Mouse (Mus musculus) heart, postnatal 0 days (tissue): Measurements from ENCODE around the gene Gsta2. TPM values are rescaled to one million over a fixed set of nuclear protein-coding genes. Genes with fewer than 3 reads are reported as not detected.
"Not testable (repeated sequence)": the region's sequence is repeated elsewhere in the genome, so short reads cannot be mapped to it uniquely, and the experiment has no call there.

ENCODE experiments used
- ATAC-seq: fragments of 200-750 bp; cut with Nextera tagmentation; 2 replicates; pipeline ENCODE4 v1.8.0; 2017; ENCODE audit warnings: low read depth, moderate number of reproducible peaks, moderate library complexity; ENCODE audit not compliant: insufficient read depth
- DNase-seq: peaks from one replicate; pipeline ENCODE4 v3.0.0-alpha.2; 2016; ENCODE audit warnings: low spot score
- H3K27ac ChIP-seq: fragments of 300-500 bp; sonication (generic); 2 replicates; pipeline ENCODE4 v1.5.1; 2014; ENCODE audit warnings: low read depth, mild to moderate bottlenecking
- H3K27me3 ChIP-seq: fragments of 300-500 bp; sonication (generic); 2 replicates; pipeline ENCODE4 v1.6.1; 2014; ENCODE audit warnings: low read length, mixed read lengths; ENCODE audit not compliant: control insufficient read depth, insufficient read depth
- H3K36me3 ChIP-seq: fragments of 300-500 bp; sonication (generic); replicated peaks from 2 replicates; pipeline ENCODE4 v1.6.1; 2014; ENCODE audit warnings: low read length, mixed read lengths; ENCODE audit not compliant: control insufficient read depth, insufficient read depth
- H3K4me1 ChIP-seq: fragments of 300-500 bp; sonication (generic); 2 replicates; pipeline ENCODE4 v1.6.1; 2014; ENCODE audit warnings: antibody characterized with exemption; ENCODE audit not compliant: control insufficient read depth, insufficient read depth
- H3K4me2 ChIP-seq: fragments of 300-500 bp; sonication (generic); 2 replicates; pipeline ENCODE4 v1.6.1; 2014; ENCODE audit warnings: low read depth, mild to moderate bottlenecking, low read length, moderate library complexity
- H3K4me3 ChIP-seq: fragments of 300-500 bp; sonication (generic); 2 replicates; pipeline ENCODE4 v1.5.1; 2014; ENCODE audit warnings: low read depth, low read length
- H3K9ac ChIP-seq: fragments of 300-500 bp; sonication (generic); replicated peaks from 2 replicates; pipeline ENCODE4 v1.6.1; 2014; ENCODE audit warnings: low read depth, low read length, mixed read lengths
- H3K9me3 ChIP-seq: fragments of 300-500 bp; sonication (generic); replicated peaks from 2 replicates; pipeline ENCODE4 v1.6.1; 2016; ENCODE audit warnings: low read length; ENCODE audit not compliant: control insufficient read depth
- CTCF ChIP-seq: IDR thresholded peaks from 2 replicates; pipeline ENCODE4 v1.5.1; 2016; ENCODE audit warnings: antibody characterized with exemption, control low read depth, low read depth
- EP300 ChIP-seq: IDR thresholded peaks from 2 replicates; pipeline ENCODE4 v1.6.1; 2016; ENCODE audit warnings: antibody characterized with exemption, low read depth
- WGBS: fragments of 180-500 bp; shearing (Covaris S2); extraction: QIAGEN DNeasy Blood & Tissue Kit; methylation state at CpG from one replicate; pipeline ENCODE4 v1.1.7; 2014; 5-methylcytosine and 5-hydroxymethylcytosine counted together
- polyA plus RNA-seq: library from polyadenylated mRNA; unstranded; fragments of >200 nt; fragmentation: Nextera tagmentation; extraction: Ambion mirVana; gene quantifications from 2 replicates; pipeline ENCODE4 v1.2.1, GENCODE M21; 2015
- total RNA-seq: library from RNA; depleted of rRNA; stranded (reverse); fragments of >200 nt; gene quantifications from 2 replicates; pipeline ENCODE4 v1.2.3, GENCODE M21; 2014; ENCODE audit warnings: low replicate concordance

The Gsta2 gene
- total and polyA plus RNA-seq, 2 experiments from 2014 or later = not detected

DNA sequence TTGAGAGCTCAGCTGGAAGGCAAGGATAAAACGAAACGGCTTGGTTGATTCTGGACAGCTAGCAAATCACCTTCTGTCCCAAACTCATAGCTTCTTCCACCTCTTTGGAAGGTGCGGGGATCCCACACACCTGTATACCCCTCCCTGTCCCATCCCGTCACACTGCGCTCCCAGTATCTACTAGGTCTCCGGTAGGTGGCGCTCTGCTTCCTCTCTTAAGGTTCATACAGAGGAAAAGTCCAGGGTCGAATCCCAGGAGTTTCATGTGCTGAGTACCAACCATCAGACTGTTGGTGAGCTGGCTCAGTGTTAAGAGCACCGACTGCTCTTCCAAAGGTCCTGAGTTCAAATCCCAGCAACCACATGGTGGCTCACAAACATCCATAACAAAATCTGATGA, 2.5 kb upstream of the Gsta2 start:
- TF ChIP-seq CTCF = peak; percentile 75
- no peak for TF ChIP-seq EP300
- Histone ChIP-seq H3K4me3 (no peak overlapping the region), H3K27ac (no peak overlapping the region), H3K9me3 (no peaks in the 10 kb centered on the region), H3K9ac (no peak overlapping the region), H3K4me1 (no peaks in the 10 kb centered on the region), H3K27me3 (no peaks in the 10 kb centered on the region), H3K36me3 (no peaks in the 10 kb centered on the region), H3K4me2 (no peak overlapping the region)
- ATAC-seq (peak; percentile 33; the same call in 1 of the 2 replicates), DNase-seq (peak; percentile 49)
- WGBS = 7% methylated on average over 9 of the region's 9 CpGs

DNA sequence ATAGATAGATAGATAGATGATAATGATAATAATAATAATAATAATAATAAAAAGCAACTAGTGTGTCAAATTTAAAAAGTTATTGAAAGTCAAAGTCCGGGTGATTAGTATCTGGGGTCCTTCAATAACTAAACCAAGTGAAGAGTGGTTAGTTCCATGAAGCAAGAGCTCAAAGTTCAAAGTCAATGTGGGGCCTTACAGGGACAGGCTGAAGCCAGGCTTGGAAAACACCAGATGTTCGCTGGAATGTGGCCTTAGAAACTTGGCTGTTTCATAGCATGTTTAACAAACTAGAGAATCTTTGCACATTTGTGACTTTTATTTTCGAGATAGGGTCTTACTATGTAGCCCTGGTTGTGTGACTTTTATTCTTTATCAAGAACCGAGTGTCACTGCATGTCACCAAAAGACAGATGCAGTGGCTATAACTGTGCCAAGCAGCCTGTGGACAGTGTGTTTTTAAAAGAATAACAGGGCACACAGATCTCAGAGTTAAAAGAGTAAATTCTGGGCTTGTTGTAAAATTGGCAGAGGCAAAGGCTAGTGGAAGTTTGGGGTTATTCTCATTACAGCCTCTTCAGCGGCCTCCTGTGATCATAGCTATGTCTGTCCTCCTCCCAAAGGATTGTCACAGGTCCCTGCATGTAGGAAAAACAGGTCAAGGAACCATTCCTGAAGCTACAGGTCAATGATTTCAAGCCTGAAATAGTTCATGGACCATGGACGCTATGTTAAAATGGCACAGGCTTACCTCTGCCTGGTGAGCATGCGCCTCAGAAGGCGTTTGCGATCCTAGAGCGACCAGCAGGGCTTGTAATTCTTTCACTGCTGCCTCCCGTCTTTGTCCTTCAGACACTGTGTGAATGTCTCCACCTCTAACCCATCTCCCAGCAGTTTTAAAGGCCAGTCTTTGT, 666 bp downstream of the Gsta2 start:
- Histone ChIP-seq H3K4me3 (no peak overlapping the region), H3K27ac (no peak overlapping the region), H3K9me3 (no peaks in the 10 kb centered on the region), H3K27me3 (no peaks in the 10 kb centered on the region), H3K4me1 (no peaks in the 10 kb centered on the region), H3K36me3 (no peaks in the 10 kb centered on the region), H3K9ac (no peak overlapping the region), H3K4me2 (no peak overlapping the region)
- DNase-seq = no peak
- TF ChIP-seq EP300 = no peak
- TF ChIP-seq CTCF = no peak
- no peak for ATAC-seq
- 74% methylated on average over 11 of the region's 11 CpGs for WGBS

DNA sequence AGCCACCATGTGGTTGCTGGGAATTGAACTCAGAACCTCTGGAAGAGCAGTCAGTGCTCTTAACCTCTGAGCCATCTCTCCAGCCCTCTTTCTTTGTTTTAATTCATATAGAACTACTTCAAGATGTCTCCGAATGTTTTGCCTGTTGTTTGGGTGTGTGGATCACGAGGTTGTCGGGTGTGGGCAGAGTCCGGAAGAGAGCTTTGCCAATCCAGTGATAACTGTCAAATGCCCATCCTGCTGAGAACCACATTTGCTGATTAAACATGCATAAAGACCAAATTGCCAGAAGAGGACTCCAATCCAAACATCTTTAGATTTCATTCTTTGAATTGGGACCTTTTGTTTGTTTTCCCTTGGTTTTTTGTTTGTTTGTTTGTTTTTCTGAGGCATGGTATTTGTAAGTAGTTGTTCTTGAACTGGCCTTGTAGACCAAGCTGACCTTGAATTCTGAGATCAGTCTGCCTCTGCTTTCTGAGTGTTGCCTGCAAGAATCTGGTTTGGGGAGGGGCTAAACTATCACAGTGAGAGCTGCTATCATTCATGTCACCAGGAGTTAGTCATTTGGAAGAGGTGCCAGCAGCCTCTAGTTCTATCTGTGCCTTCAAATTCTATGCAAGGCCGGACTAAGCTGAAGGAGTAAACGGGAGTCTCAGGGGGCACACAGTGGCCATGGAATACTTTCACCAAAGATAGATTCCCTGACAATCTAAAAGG, 3.9 kb downstream of the Gsta2 start:
- H3K9ac ChIP-seq = no peak overlapping the region
- no peak overlapping the region for H3K27ac ChIP-seq
- no peaks in the 10 kb centered on the region for H3K27me3 ChIP-seq
- H3K9me3 ChIP-seq = no peaks in the 10 kb centered on the region
- H3K36me3 ChIP-seq = no peaks in the 10 kb centered on the region
- H3K4me3 ChIP-seq = no peak overlapping the region
- 72% methylated on average over 6 of the region's 6 CpGs for WGBS
- H3K4me2 ChIP-seq = no peak overlapping the region
- TF ChIP-seq CTCF = no peak
- TF ChIP-seq EP300 = no peak
- no peaks in the 10 kb centered on the region for H3K4me1 ChIP-seq
- ATAC-seq = no peak
- DNase-seq = no peak

DNA sequence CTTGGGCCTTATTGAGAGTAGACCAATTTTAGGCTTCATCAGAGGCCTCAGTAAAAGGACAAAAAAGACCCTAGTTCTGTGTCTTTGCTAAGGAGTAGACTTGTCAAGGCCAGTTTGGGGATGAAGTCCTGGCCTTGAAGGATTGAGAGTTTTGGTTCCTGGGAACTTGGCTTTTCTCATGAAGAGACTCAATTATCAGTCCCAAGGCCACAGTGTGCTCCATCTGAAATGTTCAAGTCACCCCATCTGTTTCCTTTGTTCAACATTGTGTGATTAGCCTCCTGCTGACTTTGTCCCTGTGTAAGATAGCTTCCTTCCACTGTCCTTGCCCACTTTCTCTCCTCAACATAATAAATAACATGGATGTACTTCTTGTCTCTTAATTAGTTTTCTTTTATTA, 5.6 kb downstream of the Gsta2 start:
- not testable (repeated sequence) for ATAC-seq, DNase-seq, H3K27ac ChIP-seq, H3K4me2 ChIP-seq, H3K27me3 ChIP-seq, H3K4me3 ChIP-seq, H3K9ac ChIP-seq, H3K9me3 ChIP-seq, H3K36me3 ChIP-seq, H3K4me1 ChIP-seq

DNA sequence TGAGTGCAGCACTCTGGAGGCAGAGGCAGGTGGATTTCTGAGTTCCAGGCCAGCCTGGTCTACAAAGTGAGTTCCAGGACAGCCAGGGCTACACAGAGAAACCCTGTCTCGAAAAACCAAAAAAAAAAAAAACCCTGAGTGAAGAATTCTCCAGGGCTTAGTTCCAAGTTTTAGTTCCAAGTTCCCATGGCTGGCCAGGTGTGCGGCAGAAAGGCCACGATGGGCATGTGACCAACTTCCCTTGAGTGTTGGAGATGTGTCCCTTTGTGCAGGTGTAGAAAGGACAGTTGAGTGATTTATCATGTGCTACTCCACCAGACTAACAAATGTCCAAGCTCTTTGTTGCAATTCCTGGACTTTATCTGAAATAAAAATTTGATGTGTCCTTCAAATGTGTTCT, 6.4 kb downstream of the Gsta2 start:
- WGBS = 80% methylated on average over 3 of the region's 3 CpGs
- H3K27ac ChIP-seq, H3K36me3 ChIP-seq: not testable (repeated sequence)

DNA sequence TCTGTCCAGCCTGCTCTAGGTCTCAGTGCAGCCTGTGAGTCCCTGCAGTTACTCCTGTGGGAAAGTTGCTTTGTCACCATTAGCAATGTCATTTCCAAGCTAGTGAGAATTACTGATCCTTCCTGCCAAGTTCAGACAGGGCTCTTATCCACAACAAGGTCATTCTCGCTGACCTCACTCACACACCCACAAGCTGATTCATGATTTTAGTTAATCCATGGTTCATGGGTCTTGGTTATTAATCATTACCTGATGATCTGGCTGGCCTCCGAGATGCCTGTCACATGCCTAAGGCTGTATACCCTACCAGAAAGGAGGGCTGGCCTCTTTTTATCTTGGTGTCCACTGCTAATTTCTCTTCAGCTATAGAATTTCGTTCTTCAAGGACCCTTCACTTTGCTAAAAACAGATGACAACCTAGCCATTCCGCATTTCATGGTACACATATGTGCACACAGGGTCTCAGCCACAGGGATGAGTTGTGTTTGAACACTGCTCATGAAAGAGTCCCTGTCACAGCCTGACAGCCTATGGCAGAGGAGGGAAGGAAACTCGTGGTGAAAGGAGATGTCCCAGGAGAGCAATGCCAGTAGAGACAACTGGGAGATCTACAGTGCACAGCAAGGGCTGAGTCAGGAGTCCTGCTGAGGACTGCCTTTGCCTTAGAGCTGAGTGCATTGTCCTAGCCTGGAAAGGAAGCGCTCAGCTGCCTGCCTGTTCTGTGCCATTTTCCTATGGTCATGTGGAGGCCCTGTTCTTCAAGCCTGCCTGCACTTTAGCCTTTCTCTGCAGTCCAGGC, 7.2 kb downstream of the Gsta2 start:
- not testable (repeated sequence) for H3K27ac ChIP-seq, H3K36me3 ChIP-seq, H3K9me3 ChIP-seq, H3K4me2 ChIP-seq, ATAC-seq, H3K27me3 ChIP-seq, H3K9ac ChIP-seq, H3K4me1 ChIP-seq, H3K4me3 ChIP-seq, DNase-seq
- 57% methylated on average over 6 of the region's 6 CpGs for WGBS

More for the DNA sequence above, 6.4 kb downstream of the Gsta2 start:
- not testable (repeated sequence) for H3K4me3 ChIP-seq, DNase-seq, H3K4me1 ChIP-seq, H3K27me3 ChIP-seq, ATAC-seq, H3K4me2 ChIP-seq, H3K9ac ChIP-seq, H3K9me3 ChIP-seq
